Mouse (Mus musculus) retina, postnatal 1 day (tissue): Measurements from ENCODE around the gene Apoc2.

Experiments used
- DNase-seq: peaks from one replicate; pipeline ENCODE4 v3.0.0-alpha.2; 2012

Gene Apoc2

DNA sequence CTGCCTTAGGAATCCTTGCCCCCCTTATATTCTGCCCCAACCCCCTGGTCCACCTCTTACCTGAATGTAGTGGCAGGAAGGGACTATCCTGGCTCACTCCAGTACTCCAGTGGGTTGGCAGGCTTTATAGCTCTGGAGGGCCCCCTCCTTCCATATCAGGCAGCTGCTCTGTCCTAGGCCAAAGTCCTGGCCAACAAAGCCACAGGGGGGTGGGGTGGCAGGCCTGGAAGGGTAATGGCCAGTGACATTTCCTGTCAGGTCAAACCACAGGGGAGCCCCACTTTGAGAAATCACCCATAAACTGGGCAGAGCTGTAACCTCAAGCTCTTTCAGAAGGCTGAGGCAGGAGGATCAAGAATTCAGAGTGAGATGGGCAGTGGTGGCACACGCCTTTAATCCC lies 1.1 kb downstream of the Apoc2 start:
- DNase-seq: no peak

DNA sequence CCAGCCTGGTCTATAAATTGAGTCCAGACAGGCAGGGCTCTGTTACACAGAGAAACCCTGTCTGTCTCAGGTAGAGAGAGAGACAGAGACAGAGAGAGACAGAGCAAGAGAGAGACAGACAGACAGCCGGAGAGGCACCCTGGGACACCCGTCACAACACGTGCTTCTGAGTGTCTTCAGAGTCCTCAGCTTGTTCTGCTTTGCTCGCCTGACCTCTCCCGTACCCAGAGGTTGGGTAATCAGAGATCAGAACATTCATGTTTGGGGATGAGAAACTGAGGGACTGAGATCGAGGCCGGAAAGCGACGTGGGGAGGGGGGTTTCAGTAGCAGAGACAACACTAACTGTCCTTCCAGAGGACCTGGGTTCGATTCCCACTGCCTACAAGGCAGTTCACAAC lies 1.9 kb downstream of the Apoc2 start:
- DNase-seq: no peak

DNA sequence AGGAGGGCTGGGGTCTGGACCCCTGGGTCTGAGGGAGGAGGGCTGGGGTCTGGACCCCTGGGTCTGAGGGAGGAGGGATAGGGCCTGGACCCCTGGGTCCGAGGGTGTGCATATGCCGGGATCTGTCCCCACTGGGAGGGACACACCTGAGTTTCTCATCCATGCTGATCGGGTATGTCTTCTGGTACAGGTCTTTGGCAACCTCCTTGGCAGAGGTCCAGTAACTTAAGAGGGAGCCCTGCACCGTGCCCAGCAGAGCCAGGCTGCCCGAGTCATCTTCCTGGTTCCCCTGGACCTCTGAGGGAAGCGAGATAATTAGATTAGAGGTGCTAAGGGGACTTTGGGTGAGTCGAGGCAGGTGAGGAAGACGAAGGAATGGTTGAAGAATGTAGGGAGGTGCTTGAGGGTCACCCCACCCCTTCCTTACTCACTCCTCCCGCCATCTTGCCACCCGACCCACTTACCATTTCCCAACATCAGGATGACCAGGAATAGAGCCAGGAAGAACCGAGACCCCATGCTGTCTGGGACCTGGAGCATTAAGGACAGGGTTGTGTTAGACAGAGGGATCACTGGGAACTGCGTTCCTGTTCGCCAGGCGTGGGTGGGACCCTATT lies 4.5 kb downstream of the Apoc2 start:
- DNase-seq: no peak

DNA sequence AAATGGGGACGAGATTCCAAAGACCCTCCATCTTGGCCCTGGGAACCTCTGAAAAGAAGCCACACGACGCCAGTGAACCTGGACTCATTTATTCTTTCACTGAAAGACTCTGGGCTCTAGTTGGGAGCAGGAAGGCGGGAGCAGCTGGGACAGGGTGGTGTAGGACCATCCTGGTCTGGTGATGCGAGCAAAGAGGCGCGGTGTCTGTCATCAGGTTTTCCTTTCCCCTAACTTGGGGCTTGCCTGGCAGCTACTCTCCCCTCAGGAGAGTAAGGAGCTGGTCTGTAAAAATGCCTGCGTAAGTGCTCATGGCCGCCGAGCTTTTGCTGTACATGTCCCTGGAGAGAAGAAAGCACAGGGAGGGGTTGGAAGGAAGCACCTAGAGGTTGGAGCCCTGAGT lies 6.2 kb downstream of the Apoc2 start:
- DNase-seq: no peak

DNA sequence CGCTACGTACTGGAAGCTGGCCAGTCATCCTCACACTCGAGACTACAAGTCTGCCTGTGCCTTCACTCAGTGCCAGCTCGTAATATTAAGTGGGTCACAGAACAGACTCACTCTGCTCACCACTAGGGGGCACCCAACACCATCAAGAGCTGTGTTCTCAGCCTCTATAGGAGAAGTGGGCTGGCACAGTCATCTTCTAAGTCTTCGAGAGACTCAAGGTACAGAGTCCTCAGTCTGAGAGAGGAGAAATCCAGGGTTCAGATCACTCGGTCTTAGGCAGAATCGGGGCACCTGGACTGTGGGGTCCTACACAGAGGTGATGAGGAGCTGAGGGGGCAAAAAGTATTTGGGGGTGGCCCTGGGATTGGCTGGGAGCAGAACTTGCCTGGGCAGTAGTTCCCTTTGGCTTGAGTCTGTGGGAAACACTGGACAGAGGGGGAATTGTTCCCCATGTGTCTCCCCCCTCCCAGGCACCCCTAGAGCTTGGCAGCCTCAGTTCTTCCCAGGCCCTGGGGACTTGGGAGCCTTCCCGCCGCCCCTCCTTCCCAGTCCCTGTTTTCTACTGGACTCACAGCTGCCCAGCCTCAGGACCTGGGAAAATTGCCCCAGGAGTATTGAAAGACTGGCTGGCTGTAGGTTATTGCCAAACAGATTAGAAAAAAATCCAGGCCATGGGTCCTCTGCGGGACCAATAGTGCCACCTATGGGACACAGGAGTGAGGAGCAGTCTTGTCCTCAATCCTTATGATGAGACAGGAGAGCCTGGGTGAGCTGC lies 8.6 kb downstream of the Apoc2 start:
- DNase-seq: peak; percentile 96

DNA sequence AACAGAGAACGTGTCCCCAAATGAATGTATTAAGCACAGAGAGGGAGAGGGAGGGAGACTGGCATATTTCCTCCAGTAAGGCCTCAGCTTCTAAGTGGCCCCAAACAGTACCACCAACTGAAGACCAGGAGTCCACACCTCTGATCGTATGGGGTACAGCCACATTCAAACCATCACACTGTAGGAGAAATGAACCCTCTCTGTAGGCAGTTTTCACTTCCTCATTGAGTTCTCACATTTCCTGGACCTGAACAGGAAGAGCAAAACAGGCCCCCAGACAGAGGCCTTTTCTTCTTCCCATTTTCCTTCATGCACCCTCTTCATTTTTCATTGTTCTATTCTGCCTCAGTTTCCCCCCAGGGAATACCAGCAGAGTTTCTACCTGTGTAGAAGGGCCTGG lies 10.3 kb downstream of the Apoc2 start:
- DNase-seq: no peak

DNA sequence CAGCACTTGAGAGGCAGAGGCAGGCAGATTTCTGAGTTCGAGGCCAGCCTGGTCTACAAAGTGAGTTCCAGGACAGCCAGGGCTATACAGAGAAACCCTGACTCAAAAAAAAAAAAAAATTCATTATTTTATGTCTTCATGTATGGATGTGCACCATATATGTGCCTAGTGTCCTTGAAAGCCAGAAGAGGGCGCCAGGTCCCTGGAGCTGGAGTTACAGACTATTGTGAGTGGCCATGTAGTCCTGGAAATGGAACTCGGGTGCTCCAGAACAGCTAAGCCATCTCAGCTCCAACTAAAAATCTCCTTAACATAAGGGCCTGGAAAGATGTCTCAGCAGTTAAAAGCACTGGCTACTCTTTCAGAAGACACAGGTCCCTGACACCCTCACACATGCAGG lies 11.0 kb downstream of the Apoc2 start:
- peak; percentile 36 for DNase-seq

DNA sequence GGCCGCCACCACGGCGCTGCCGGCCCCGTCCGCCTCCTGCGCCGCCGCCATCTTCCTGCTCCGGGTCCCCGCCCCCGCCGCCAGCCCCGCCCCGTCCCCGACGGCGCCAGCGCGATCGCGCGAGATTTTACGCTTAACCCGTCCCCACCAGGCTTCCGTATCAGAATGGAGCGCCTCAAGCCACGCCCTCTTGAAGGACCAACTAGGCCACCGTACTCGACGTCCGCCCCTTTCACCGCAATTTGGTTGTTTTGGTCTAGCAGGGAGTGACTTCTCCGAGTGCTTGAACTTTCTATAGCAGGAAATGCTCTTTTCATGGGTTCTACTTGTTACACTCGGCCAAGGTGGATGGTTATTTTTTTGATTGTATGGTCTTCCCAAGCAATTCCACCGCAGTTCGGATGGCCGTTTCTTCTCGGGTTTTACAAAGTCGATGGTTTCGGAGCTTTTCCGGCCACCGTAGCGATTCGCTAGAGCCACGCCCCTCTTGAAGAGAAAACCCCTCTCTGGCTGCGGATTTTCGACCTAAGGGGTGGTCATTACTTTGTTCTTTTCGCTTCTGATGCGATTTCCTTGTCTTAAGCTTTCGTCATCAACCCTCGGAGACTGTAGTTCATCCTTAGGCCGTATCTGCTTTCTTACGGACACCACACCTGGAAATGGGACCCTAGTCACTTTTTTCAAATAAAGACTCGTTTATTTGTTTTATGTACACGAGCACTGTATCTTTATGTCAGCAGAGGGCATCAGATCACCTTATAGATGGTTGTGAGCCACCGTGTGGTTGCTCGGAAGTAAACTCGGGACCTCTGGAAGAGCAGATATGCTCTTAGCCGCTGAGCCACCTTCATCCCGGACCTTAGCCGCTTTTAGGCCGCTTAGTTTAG lies 12.5 kb downstream of the Apoc2 start, which contains the start of gene Clptm1:
TSS of gene Clptm1 (minus strand) at position 79 of the 887 bp plus-strand sequence.
- peak; percentile 99 for DNase-seq

DNA sequence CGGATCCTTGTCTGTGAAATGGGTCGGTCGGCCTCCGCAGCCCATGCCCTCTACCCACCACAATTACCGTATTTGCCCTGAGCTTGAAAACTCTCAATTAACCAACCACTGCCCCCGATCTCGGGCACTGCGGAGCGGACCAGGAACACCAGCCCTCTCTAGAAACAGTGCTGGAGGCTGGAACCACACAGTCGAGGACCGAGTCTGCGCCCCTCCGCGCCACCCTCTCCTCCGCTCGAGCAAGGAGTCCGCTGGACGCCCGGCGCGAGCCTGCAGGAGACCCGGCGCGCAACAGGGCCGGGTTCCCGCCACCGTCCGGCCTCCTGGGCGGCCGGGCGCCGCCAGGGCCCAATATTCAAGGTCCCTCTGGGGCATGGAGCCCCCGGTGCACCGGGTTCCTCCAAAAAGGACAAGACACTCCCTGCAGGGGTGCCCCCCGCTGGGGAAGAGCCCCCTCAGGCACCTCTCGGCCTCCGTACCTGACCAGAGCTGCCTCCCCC lies 13.2 kb downstream of the Apoc2 start:
- no peak for DNase-seq

DNA sequence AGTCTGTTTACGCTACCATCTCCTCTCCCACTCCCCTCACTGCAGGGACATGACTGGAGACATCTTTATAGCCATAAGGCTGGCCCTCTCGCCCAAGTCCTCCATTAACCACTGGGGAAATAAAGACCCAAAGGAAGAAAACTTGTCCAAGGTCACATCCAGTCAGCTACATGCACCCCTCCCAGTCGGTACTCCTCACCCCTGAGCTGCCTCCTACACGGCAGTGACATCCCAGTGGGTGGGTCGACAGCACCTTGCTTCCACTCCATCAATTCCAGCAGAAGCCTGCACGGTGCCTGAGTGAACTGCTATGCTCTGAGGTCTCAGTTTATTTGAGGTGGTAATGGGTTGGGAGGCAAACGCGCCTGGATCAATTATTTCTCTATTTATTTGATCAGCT lies 13.8 kb downstream of the Apoc2 start:
- DNase-seq: no peak

DNA sequence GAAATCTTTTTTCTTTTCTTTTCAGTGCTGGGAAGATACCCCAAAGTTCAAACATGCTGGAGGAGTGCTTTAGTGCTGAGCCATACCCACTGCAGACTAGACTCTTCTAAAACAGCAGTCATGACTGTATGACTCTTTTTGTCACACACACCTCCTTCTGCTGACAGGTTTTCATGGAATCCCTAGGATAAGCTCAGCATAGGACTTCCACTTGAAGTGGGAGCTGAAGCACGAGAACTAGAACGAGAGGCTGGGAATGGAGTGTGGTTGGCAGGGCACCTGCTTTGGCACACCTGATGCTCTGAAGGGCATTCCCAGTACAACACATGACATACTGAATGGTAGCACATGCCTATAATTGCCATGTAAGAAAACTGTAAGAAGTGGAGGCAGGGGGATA lies 25.1 kb downstream of the Apoc2 start:
- DNase-seq: no peak

DNA sequence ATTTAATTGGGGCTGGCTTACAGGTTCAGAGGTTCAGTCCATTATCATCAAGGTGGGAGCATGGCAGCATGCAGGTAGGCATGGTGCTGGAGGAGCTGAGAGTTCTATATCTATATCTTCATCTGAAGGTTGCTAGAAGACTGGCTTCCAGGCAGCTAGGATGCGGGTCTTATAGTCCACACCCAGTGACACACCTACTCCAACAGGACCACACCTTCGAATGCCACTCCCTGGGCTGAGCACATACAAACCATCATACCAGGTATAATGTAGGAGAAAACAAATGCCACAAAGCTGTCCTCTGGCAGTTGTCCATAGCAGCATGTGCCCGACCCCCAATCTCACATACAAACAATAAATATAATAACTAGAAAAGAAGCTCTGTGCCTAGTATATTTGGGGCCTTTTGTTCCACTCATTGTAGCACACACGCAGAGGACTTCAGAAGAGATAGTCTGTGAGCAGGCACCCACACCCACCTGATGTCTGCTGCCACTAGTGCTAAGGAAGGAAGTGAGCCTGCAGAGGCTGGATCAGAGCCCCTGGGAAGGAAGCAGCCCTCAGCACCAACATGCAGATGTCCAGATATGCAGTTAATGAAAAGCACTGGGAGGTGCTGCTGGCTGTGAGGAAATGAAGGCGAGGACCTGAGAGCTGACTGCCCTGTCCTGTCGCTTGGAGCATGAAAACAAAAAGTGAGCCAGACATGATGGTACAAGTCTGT lies 26.5 kb downstream of the Apoc2 start:
- no peak for DNase-seq

DNA sequence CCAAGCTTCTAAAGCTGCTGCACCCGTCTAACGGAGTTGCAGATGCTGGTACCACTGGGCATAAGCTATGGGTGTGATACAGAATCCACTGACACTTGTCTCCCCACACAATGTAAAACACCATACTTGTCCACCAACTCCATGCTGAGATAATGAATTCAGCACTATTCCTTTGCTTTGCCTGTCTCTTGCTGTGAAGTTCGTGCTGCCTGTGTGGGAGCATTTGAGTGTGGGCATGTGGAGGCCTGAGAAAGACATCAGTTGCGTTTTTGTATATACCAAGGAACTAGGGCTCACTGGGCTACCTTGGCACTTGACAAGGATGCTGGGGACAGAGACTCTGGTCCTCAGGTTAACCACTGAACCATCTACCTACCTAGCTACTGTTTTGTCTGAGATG lies 36.5 kb downstream of the Apoc2 start:
- no peak for DNase-seq

DNA sequence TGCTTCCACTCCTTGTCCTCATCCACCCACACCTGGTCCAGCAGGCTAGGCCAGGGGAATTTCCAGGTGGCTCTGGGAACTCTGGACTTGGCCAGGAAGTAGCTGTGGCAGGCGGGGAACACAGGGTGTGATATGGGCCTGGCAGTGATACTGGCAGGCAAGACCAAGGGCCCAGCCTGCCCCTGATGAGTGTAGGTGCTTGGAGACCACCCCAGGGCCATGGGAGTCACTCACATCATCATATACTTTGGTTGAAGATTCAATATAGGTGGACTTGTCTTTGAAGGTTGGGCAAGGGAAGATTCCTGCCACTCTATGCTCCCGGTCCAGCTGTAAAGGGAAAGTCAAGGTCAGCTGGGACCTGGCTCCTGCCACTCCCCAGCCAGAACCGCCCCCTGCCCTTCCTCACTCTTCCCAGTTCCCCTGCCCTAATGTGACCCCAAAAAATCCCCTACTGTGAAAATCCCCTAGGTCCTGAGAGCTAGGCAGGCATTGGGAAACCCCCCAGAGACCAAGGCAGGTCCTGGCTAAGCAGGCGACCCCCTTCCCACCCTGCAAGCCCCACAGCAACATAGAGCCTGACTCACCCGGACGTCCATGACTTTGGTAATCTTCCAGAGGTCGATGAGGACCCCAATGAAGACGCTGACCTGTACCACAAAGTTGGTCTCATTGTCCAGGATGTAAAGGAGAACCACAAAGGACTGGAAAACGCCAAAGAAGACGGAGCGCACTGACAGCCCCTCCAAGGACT lies 42.5 kb downstream of the Apoc2 start:
- no peak for DNase-seq

DNA sequence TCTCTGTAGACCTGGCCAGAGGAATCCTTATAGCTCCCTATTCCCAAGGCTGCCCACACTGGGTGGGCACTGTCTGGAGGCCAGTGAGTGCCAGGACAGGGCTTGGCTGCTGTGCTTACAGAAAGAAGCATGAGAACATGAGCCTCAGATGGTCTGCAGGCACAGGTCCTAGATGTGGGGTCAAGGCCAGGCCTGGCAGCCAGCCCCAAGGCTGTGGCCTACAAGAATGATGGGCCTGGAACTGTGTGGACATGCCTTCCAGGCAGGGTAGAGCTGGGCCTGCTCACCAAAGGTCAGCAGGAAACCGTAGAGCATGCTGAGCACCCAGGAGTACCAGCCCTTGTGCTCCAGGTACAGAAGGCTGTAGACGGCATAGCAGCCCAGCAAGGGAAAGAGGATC lies 43.1 kb downstream of the Apoc2 start:
- DNase-seq: no peak

DNA sequence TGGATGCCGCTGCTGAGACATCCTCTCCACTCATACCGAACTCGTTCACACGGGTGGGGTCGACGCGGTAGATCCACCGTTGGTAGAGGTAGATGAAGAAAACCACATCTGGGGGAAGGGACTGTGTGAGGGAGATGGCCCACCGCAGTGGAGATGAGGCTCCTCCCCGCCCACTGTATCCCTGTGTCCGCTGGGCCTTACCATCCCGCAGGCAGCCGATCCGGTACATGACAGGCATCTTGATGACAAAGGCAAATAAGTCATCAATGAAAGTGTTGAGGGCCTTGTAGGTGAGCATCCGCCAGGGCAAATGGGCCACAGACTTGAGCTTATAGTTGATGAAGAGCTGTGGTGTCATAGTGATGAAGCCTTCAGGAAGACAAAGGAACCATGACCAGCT lies 43.9 kb downstream of the Apoc2 start:
- DNase-seq: no peak

DNA sequence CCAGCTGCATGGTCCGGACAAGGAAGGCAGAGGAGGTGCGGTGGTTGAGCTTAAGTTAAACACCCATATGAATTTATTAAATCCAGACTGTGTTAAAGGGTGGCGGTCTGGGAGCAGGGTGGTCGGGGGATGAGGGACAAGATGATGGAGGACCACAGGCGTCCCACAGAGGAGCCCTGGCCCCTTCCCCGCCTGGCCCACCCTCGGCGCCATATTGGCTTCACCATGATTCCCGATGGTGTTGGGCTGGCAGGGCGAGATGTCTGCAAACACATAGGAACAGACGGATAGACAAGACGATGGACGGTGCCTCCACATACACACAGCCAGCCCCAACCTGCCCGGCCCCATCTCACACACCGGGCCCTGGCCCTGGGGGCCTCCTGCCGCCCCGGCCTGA lies 44.5 kb downstream of the Apoc2 start:
- DNase-seq: no peak

DNA sequence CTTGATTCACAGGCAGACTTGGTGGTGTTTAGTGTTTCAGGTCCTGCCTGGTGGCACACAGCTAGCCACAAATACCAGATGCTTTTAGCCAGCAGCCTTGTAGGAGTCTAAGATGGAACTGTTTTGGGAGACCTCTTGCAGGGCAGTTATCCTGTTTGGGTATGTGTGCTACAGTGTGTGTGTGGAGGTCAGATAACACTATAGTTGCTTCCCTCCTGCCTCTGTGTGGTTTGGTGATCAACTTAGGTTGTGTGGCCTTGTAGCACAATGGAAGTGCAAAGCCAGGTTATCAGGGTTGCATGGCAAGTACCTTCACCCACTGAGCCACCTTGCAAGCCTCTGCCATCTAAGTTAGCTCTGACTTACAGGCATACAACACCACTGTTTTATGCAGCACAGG lies 45.0 kb downstream of the Apoc2 start:
- DNase-seq: no peak

DNA sequence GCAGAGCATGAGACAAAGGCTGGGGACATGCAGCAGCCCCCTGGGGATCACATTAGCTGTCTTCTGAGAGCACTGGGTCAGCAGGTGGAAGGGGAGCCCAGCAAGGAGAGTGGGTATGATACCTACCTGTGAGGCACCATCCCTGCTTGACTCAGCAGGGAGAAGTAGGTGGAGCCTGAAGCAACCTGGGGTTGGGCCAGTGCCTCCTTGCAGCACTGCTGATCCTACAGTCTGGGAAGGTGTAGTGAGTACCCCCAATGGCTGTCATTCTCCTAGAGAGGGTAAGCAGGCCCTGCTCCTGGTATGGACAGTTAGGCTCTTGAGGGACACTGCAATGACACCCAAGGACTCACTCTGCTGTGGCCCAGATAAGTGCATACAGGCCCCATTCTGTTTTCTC lies 45.5 kb downstream of the Apoc2 start:
- DNase-seq: no peak

DNA sequence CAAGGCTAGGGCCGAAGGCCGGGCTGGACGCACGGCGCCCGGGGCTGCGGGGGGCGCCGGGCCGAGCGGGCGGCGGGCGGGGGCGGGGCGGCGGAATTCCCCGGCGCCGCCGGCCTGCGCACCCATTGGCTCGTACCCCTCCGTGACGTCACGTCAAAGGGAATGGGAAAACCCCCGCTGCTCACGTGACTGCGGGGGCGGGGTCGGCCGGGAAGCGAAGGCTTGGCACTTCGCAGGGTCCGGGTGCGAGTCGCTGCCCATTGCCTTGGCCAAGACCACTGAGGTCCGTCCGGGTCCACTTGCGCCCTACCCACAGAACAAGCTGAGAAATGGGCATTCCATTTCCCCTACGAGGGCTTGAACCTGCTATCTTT lies 48.4 kb downstream of the Apoc2 start, which contains the start of gene Relb:
TSS of gene Relb (minus strand) at position 78 of the 374 bp plus-strand sequence.
- DNase-seq: peak; percentile 93

DNA sequence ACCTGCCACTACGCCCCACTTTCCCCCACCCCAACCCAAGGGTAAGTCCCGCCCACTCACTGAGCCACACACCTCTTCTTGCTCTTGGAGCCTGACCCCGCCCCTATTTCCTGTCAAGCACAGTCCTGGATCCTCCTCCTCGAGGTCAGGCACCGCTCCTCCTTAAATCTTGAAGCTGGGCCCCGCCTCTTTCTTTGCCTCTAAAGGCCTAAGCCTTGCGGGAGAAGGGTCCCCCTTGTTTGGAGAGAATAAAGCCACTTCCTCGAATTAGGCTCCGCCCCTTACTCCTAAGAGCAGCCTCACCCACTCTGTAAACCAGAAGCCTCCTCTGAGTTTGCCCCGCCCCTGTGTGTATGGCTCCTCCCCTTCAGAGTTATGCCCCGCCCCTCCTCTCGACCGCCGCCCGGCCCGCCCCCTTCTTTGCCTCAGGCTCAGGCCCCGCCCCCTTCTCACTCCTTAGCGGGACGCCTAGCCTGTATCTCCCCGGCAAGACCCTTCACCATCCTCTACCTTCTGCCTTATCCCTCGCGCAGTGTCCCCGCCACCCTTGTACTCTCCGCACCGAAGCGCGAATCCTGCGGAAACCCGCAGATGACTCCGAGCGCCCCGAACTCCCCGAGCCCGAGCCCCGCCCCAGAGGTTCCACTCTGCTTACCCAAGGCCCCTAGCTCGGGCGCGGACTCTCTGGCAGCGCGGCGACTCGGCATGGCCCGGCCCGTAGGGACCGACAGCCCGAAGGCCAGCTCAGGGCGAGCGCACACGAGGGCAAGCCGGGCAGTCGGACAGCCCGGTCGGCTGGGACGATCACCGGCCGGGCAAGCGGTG lies 49.0 kb downstream of the Apoc2 start:
- DNase-seq: peak; percentile 92
